Mouse (Mus musculus): ENCODE measurements around the gene Atg4c.

DNA sequence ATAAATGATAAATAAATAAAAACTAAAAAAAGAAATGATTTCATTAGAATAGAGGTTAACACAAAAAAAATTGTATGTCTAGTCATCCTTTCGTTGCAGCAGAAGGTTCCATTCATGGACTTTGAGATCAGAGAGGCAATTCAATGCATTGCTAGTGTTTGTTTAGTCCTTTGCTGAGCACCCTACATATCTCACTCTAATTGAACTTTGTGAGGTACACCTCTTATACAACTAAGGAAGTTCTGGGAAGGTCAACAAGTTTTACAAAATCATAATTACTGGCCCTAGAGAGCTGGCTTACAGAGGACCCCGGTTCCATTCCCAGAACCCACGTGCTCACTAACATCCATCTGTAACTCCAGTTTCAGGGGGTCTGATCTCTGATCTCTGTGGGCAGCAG is 55.6 kb downstream of the Atg4c start:
- no peak for TF ChIP-seq CTCF (IDR thresholded peaks at IDR 0.05; ENCODE audit: extremely low read depth, insufficient read depth, low read length)
- no peak for TF ChIP-seq POLR2A (IDR thresholded peaks at IDR 0.05; ENCODE audit: extremely low read depth, insufficient read depth, low read length)
